Mouse (Mus musculus) liver, postnatal 0 days (tissue): ENCODE data around the gene Ptchd3. TPM values are rescaled to one million over a fixed set of nuclear protein-coding genes. Genes with fewer than 3 reads are reported as not detected.

ENCODE experiments used
- ATAC-seq: fragments of 200-750 bp; cut with Nextera tagmentation; 2 replicates; pipeline ENCODE4 v1.8.0; 2017; ENCODE audit warnings: mild to moderate bottlenecking, moderate library complexity
- DNase-seq: peaks from one replicate; pipeline ENCODE4 v3.0.0-alpha.2; 2016
- H3K27ac ChIP-seq: fragments of 300-500 bp; sonication (generic); 2 replicates; pipeline ENCODE4 v1.5.1; 2014; ENCODE audit warnings: antibody characterized with exemption, moderate library complexity, mild to moderate bottlenecking, low read depth
- H3K27me3 ChIP-seq: fragments of 300-500 bp; sonication (generic); 2 replicates; pipeline ENCODE4 v1.6.1; 2014; ENCODE audit warnings: low read length, control low read depth, mixed read lengths; ENCODE audit not compliant: insufficient read depth
- H3K36me3 ChIP-seq: fragments of 300-500 bp; sonication (generic); replicated peaks from 2 replicates; pipeline ENCODE4 v1.6.1; 2014; ENCODE audit warnings: mild to moderate bottlenecking, control low read depth, low read length, moderate library complexity, mixed read lengths; ENCODE audit not compliant: insufficient read depth
- H3K4me1 ChIP-seq: fragments of 300-500 bp; sonication (generic); 2 replicates; pipeline ENCODE4 v1.6.1; 2014; ENCODE audit warnings: antibody characterized with exemption, mild to moderate bottlenecking, control low read depth; ENCODE audit not compliant: insufficient read depth
- H3K4me2 ChIP-seq: fragments of 300-500 bp; sonication (generic); 2 replicates; pipeline ENCODE4 v1.6.1; 2014; ENCODE audit warnings: low read depth, mild to moderate bottlenecking, low read length, moderate library complexity, mixed read lengths
- H3K4me3 ChIP-seq: fragments of 300-500 bp; sonication (generic); 2 replicates; pipeline ENCODE4 v1.5.1; 2014; ENCODE audit warnings: low read depth, low read length
- H3K9ac ChIP-seq: fragments of 300-500 bp; sonication (generic); replicated peaks from 2 replicates; pipeline ENCODE4 v1.6.1; 2014; ENCODE audit warnings: mild to moderate bottlenecking, moderate library complexity
- H3K9me3 ChIP-seq: fragments of 300-500 bp; sonication (generic); 2 replicates; pipeline ENCODE4 v1.6.1; 2016; ENCODE audit warnings: mild to moderate bottlenecking, control low read depth, low read length, mixed read lengths
- CTCF ChIP-seq: sonication (generic); IDR thresholded peaks from 2 replicates; pipeline ENCODE4 v1.5.1; 2016; ENCODE audit warnings: antibody characterized with exemption, low read depth
- EP300 ChIP-seq: IDR thresholded peaks from 2 replicates; pipeline ENCODE4 v1.6.1; 2016; ENCODE audit warnings: antibody characterized with exemption, low read depth, mild to moderate bottlenecking
- WGBS: fragments of 180-500 bp; shearing (Covaris S2); extraction: QIAGEN DNeasy Blood & Tissue Kit; methylation state at CpG from one replicate; pipeline ENCODE4 v1.1.7; 2014; ENCODE audit not compliant: insufficient replicate concordance; 5-methylcytosine and 5-hydroxymethylcytosine counted together
- polyA plus RNA-seq: library from polyadenylated mRNA; unstranded; fragments of >200 nt; fragmentation: Nextera tagmentation; extraction: Ambion mirVana; gene quantifications from 2 replicates; pipeline ENCODE4 v1.2.1, GENCODE M21; 2015

The Ptchd3 gene
- polyA plus RNA-seq, 1 experiment from 2014 or later, result not detected

DNA sequence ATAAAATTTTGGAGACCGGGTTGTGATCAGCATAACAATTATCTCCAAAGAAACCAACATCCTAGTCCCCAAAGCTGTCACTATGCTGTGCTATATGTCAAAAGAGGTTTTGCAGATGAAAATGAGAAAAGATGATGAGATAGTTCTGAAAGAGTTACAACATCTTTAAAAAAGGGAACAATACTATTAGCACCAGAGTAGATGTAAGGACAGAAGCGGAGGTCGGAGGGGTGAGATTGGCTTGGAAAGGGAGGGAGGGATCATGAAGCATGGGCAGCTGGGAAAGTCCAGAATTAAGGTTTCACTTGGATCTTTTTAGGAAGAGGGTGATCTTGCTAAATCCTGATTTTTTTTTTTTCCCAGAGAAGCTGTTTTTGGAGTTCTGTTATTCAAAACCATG lies 36.5 kb upstream of the Ptchd3 start:
- Histone ChIP-seq H3K36me3 (no peaks in the 10 kb centered on the region), H3K27me3 (no peaks in the 10 kb centered on the region), H3K4me1 (peaks cover 3% of the 10 kb centered on the region), H3K4me2 (no peak overlapping the region), H3K9ac (no peak overlapping the region), H3K9me3 (no peaks in the 10 kb centered on the region), H3K4me3 (no peak overlapping the region), H3K27ac (no peak overlapping the region)
- ATAC-seq (no peak), DNase-seq (no peak)
- TF ChIP-seq CTCF (no peak), EP300 (no peak)
- WGBS, result 69% methylated on average over 3 of the region's 3 CpGs

DNA sequence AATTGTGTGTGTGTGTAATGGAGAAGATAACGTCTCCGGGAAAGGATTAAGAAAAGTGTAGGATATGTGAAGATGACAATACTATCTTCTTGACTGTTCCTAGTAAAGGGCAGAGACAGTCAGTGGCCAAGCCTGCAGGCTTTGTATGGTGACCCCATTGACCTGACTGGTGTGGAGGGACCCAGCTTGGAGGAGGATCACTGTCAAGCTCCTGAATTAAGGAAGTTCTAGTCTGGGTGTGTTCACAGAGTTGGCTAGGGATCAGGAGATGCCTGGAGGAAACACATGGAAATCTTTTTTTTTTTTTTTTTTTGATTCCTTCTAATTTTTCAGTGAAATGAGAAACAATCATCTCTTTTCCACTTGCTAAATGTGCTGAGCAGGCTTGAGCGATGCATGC lies 35.9 kb upstream of the Ptchd3 start:
- ATAC-seq (no peak), DNase-seq (no peak)
- WGBS, result 61% methylated on average over 3 of the region's 3 CpGs
- TF ChIP-seq EP300 (no peak), CTCF (no peak)
- no peaks in the 10 kb centered on the region for H3K36me3 ChIP-seq
- no peak overlapping the region for H3K27ac ChIP-seq
- H3K4me3 ChIP-seq, result no peak overlapping the region
- H3K4me1 ChIP-seq, result peaks cover 3% of the 10 kb centered on the region
- H3K4me2 ChIP-seq, result no peak overlapping the region
- no peaks in the 10 kb centered on the region for H3K9me3 ChIP-seq
- no peak overlapping the region for H3K9ac ChIP-seq
- H3K27me3 ChIP-seq, result no peaks in the 10 kb centered on the region

DNA sequence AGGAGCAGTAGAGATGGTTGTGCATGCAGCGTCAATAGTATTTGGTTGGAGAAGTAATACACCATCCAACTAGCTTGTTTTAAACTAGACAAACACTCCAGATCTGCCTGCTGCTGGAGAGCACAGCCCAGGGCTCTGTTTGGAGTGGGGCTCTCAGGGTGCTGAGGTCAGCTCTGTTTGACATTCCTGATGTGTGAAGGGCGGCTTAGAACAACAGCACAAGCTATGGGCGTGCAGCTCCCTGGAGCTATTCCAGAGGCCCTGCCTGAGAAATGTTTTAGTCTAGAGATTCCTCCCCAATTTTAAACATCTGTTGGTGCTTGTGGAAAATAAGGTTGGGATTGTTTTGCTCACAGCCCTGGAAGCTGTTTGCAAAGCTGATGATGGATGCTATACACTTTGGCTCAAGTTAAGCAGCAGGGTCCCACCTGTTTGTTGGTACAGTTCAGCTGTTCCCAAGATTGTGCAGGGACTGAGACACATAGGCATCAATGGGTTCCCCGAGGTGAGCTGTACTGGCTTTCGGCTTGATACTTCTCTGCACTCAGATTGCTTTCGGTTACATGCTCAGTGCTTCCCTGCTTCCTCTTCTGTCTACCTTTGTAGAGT lies 35.4 kb upstream of the Ptchd3 start:
- ATAC-seq, result no peak
- H3K4me3 ChIP-seq, result no peak overlapping the region
- no peak overlapping the region for H3K9ac ChIP-seq
- H3K27ac ChIP-seq, result no peak overlapping the region
- DNase-seq, result peak; percentile 13
- H3K4me1 ChIP-seq, result peaks cover 3% of the 10 kb centered on the region
- WGBS, result 59% methylated on average over 6 of the region's 6 CpGs
- no peaks in the 10 kb centered on the region for H3K36me3 ChIP-seq
- H3K4me2 ChIP-seq, result no peak overlapping the region
- TF ChIP-seq CTCF (no peak), EP300 (no peak)
- H3K27me3 ChIP-seq, result no peaks in the 10 kb centered on the region
- H3K9me3 ChIP-seq, result no peaks in the 10 kb centered on the region

DNA sequence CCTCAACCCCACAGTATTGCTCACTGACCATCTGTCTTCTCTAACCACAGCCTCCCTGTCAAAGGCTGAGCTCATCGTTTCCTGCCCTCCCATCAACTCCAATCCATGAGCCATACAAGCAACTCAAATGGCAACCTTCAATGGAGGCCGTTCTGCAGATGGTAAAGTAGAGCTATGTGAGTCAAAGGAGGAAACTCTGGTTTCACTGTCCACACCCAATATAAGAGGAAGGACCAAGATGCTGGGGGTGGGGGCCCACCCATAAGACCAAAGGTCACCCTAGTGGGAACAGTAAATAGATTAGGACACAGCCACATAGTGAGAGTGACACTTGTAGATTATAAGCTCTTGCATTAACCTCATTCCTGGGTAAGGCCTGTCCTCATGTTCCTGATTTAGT lies 34.1 kb upstream of the Ptchd3 start:
- H3K9ac ChIP-seq, result no peak overlapping the region
- no peaks in the 10 kb centered on the region for H3K36me3 ChIP-seq
- no peak overlapping the region for H3K4me3 ChIP-seq
- no peaks in the 10 kb centered on the region for H3K9me3 ChIP-seq
- H3K27ac ChIP-seq, result no peak overlapping the region
- no peak overlapping the region for H3K4me2 ChIP-seq
- H3K4me1 ChIP-seq, result peaks cover 7% of the 10 kb centered on the region
- TF ChIP-seq CTCF (no peak), EP300 (no peak)
- no peaks in the 10 kb centered on the region for H3K27me3 ChIP-seq
- peak; percentile 23; the same call in 1 of the 2 replicates for ATAC-seq
- peak; percentile 3 for DNase-seq
- WGBS, result 70% methylated on average over 2 of the region's 2 CpGs

DNA sequence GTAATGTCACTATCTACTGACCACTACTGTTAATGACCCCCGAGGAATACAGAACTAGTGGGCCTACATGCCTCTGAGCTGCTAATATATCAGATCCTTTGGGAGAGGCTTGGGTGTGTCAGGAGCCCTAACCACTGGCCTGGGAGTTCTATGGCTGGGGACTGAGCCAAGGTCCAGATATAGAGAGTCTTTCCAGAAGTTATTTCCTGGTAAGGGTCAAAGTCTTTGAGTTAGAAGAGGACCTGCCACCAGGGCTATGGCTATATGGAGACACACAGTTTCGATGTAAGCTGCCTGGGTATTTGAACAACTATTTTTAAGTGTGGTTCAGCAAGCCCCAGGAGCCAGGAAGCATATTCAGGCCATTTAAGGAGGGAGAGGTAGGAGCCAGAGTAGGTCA lies 31.5 kb upstream of the Ptchd3 start:
- H3K9ac ChIP-seq, result no peak overlapping the region
- ATAC-seq, result no peak
- WGBS, result 68% methylated on average over 2 of the region's 2 CpGs
- peaks cover 11% of the 10 kb centered on the region for H3K4me1 ChIP-seq
- no peak overlapping the region for H3K4me2 ChIP-seq
- H3K27ac ChIP-seq, result no peak overlapping the region
- no peaks in the 10 kb centered on the region for H3K36me3 ChIP-seq
- H3K9me3 ChIP-seq, result no peaks in the 10 kb centered on the region
- H3K4me3 ChIP-seq, result no peak overlapping the region
- no peak for TF ChIP-seq CTCF
- no peak for TF ChIP-seq EP300
- DNase-seq, result no peak
- H3K27me3 ChIP-seq, result no peaks in the 10 kb centered on the region

DNA sequence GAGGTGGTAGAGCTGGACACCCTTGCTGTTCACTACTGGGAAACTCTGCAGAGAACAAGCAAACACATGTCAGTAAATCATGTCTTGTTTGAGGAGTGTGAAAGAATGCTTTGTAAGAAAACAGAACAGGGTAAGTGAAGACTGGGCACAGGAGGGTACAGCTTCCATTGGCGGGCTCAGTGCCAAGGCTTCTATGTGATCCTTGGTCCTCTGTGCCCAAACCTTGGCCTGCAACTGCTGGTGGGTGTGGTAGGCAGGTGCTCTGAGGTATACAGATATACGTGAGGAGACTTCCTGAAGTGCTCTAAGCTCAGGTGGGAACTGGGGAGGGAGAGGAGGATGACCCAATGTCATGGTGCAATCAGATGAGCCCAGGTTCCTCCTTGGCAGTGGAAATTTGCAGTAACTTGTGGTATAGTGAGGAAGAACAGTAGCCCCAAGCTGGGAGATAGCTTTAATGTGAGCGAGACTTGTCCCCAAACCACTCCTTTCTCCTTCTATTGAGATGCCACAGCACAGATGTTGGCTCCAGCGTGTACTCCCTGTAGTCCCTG lies 30.2 kb upstream of the Ptchd3 start:
- no peak for TF ChIP-seq CTCF
- TF ChIP-seq EP300, result no peak
- 66% methylated on average over 4 of the region's 4 CpGs for WGBS
- no peaks in the 10 kb centered on the region for H3K9me3 ChIP-seq
- H3K9ac ChIP-seq, result no peak overlapping the region
- no peak for ATAC-seq
- H3K4me1 ChIP-seq, result peaks cover 8% of the 10 kb centered on the region
- H3K27me3 ChIP-seq, result no peaks in the 10 kb centered on the region
- no peak overlapping the region for H3K4me3 ChIP-seq
- no peak overlapping the region for H3K27ac ChIP-seq
- no peak overlapping the region for H3K4me2 ChIP-seq
- DNase-seq, result no peak
- no peaks in the 10 kb centered on the region for H3K36me3 ChIP-seq

DNA sequence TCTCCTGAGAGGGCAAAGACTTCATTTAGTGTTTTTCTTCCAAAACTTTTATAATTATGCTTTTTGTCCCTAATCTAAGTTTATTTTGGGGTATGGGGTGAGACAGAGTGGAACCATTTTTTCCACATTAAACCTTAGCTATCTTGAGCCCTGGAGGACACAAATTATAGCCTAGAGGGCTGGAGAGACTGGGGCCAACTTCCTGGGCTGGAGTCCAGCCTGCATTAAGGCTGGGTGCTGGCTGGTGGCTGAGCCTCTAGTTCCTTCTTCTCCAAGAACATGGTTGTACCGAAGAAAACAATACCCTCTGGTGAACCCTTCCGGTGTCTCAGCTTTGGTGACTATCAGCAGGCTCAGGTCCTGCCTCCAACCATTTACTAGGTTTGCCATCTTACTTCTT lies 27.3 kb upstream of the Ptchd3 start:
- H3K9ac ChIP-seq, result no peak overlapping the region
- no peak overlapping the region for H3K4me2 ChIP-seq
- TF ChIP-seq EP300 (no peak), CTCF (no peak)
- 59% methylated on average over 2 of the region's 2 CpGs for WGBS
- no peaks in the 10 kb centered on the region for H3K36me3 ChIP-seq
- peak overlapping the region; percentile 51; the same call in 1 of the 2 replicates for H3K27ac ChIP-seq
- H3K27me3 ChIP-seq, result no peaks in the 10 kb centered on the region
- DNase-seq, result no peak
- no peak overlapping the region for H3K4me3 ChIP-seq
- H3K4me1 ChIP-seq, result peaks cover 8% of the 10 kb centered on the region
- ATAC-seq, result no peak
- H3K9me3 ChIP-seq, result no peaks in the 10 kb centered on the region
